Mouse (Mus musculus) bone marrow macrophage, adult 2 months (primary cell): ENCODE measurements around the gene Uggt2.

Source experiments
- CTCF ChIP-seq: IDR thresholded peaks from 2 replicates; pipeline ENCODE4 v1.5.1; 2012; ENCODE audit warnings: low read depth, mild to moderate bottlenecking, low read length, moderate library complexity
- POLR2A ChIP-seq: IDR thresholded peaks from 2 replicates; pipeline ENCODE4 v1.6.1; 2012; ENCODE audit warnings: mild to moderate bottlenecking, low read depth, low read length, borderline replicate concordance

- TF ChIP-seq CTCF (no peak), POLR2A (no peak)
These were observed 162.3 kb downstream of the Uggt2 start for GRCm38 (mm10) chr14:118936952-118937351.
